Mouse (Mus musculus): ENCODE measurements around the gene Htr3b.
"Not testable (repeated sequence)": the region's sequence is repeated elsewhere in the genome, so short reads cannot be mapped to it uniquely, and the experiment has no call there.

Htr3b gene

DNA sequence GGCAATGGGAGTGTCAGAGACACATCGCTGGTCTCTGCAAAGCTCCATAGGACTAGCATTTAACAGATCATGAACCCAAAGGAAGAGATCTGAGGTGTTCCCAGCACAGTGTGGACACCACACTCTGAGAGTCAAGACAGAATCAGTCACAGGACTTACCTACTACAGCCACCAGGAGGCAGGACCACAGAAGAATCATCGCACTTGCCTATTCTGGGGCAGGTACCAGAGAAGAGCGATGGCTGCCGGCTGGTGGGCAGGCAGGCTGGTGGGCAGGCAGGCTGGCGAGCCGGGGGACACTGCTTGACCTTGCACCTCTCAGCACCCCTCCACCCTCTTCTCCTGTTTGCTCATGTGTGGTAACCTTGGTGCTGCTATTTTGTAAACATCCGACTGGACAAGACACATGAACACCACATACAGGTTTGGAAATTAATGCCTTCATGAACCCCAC lies at the start of gene Htr3b:
Gene Htr3b (minus strand): TSS at position 404 of the 454 bp plus-strand sequence.
- no peak for DNase-seq

DNA sequence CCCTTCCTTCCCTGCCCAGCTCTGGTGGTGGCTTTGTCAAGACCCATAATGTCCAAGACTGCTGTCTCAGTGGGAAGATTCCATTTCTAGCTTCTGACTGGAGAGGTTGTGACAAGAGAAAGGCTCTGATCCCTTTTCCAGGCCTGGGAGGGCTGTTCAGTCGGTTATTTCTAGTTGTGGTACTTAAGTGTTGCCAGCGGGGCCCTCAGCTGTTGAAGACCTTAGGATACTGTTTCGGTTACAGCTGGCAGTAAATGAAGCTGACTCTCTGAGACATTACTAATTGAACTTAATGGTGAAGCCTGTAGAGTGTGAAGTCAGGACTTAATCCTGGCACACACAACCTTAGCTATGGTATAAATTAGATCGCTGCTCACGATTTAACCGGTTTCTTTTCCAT lies 34.5 kb upstream of the Htr3b start:
- no peak for DNase-seq

DNA sequence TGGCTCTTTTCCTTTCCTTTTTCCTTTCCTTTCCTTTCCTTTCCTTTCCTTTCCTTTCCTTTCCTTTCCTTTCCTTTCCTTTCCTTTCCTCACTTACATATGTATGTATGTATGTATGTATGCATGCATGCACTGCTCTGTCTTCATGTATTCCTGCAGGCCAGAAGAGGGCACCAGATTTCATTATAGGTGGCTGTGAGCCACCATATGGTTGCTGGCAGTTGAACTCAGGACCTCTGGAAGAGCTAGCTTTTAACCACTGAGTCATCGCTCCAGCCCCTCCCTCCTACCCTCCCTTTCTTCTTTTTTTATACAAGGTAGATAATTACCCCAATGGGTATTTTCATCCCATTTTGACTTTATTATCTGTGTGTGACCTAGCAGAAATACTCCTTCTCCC lies 30.9 kb upstream of the Htr3b start:
- DNase-seq, result no peak

DNA sequence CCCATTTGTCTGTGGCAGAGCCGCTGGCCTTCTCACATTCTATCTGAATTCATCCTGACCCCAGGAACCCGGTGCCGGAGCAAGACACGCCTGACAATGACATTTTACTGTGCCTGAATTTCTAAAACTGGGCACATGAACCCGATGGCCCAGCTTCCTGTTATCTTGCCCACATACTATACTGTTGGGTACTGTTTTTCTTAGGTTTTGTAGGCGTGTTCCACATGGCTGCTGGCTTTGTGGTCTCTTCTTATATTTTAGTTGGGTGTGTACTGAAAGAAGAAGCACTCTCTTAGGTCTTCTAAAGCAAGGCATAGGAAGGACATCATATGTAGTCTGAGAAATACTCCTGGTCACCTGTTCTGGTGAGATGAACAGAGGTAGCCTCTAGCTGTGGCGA lies 30.0 kb upstream of the Htr3b start:
- DNase-seq, result no peak

DNA sequence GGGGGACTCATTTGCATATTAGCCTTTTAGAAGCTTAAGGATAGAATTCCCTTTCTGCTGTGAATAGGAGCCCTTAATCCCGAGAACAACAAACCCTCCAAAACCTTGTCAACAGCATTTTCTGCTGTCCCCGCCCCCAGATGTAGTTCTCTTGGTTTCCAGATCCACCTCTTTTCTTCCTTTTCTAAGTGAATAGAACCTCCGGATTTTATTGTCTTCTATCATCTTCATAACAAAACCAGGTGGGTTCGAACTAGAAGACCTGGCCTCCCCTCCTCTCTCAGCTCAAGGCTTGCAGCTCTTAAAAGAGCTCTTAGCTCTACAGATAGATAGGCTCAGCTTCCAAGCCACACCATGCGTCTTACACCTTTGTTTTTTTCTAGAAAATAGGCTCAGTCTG lies 26.9 kb upstream of the Htr3b start:
- DNase-seq, result no peak

DNA sequence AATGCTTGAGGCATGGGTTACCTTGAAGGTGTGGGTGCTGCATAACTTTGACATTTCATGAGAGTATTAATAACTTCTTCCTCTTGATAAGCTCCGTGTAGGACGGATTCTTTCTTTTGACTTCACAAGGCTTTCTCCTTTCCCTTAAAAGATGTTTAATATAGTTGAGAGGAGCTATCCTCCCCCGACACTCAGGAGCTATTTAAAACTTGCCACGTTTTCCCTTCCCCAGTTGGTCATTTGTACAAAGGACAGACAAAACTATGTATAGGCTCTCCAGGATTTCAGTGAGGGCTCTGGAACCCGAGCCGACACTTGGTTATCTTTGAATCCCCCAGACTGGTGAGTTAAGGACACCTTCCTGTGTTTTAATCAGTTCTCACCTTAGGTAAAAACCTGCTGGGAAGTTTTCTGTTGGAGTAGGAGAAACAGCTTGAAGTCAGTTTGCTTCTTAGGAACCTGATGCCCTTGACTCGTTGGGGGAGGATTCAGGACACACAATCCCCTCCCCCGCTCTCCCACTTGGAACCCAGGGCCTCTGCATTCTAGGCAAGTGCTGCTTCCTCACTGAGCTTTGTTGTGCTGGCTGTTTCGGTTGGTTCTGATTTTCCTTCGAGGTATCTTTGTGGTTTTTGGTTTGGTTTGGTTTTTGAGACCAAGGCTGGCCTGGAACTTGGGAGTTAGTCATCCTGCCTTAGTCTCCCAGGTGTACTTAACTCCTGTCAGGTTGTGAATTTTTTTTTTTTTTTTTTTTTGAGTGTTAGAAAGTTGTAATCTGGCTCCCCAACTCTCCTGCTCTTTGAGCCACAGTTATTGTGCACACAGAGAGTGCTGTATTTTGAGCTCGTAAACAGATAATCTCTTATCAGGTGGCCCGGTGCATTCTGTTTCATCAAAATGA lies 22.7 kb upstream of the Htr3b start:
- no peak for DNase-seq

DNA sequence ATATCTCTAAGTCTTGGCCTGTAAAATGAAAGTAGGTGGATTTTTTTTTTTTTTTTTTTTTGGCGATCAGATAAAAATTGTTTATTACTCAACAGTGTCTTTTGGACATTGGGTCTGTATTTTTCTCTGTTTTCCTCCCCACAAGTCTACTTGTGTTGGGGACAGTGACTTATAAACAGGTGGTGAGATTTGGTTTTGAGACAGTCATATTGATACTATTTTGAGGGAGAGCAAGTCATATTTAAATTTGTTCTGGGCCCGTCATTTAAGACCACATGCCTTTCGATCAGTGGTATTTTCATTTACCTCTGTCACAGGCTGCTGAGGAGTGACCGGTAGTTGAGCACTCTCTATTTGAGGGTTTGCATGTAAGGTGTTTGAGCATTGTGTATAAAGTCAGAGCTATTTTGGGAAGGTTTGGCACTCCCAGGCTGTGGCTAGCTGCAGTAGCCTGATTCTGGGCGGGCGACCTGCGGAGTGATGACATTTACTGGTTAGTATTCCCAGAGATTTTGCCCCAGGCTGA lies 21.9 kb upstream of the Htr3b start:
- no peak for DNase-seq

DNA sequence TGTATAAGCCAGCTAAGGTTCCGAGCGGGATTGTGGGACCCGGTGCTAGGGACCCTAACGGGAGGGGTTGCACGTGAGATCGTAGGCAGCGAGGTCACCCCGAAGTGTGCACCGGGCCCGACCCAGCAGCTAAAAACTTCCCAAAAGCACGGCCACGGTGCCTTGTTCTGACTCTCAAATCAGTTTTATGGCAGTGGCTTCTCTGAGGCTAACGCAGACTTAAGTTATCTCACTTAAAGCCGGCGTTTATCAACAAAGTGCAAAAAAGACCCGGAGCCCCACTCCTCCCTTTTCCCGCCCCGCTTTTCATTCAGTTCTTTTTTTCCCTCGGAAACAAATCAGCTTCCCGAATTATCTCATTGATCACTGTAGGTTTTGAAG lies 20.9 kb upstream of the Htr3b start:
- no peak for DNase-seq

DNA sequence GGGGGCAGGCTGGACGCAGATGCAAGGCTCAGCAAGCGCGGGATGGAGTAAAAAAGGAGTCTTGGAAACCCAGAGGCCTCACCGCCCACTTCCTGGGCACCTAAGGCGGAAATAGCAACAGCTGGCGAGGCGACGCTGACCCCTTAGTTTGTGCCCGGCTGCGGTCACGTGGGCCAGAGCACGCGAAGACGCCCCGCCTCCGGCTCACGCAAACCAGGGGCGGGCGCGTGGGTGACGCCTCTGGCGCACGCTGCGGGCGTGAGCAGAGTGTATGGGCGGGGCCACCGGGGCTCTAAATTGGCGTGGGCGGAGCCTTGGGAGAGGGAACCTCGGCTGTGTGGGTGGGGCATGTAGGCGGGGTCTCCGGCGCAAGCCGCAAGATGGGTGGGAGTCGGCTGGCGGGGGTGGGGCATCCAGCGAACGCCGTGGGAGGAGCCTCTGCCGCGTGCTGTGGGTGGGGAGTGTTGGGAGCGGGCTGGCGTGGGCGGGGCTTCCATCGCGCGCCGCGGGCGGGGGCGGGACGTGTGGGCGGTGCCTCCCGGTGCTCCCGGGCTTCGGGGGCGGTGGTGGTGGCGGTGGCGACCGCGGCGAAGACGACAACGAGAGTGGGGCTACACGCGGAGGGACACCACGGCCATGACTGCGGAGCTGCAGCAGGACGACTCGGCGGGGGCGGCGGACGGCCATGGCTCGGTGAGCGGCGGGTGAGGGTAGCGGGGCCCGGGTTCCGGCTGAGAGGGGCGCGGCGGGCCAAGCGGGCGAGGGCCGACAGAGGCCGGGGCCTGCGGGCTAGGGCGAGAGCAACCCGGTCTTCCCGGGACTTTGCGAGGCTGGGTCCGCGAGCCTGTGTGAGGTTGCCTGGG lies 20.3 kb upstream of the Htr3b start, which contains the start of gene Usp28:
Gene Usp28 (plus strand): TSS at position 531 of the 863 bp plus-strand sequence.
- DNase-seq, result peak; percentile 99

DNA sequence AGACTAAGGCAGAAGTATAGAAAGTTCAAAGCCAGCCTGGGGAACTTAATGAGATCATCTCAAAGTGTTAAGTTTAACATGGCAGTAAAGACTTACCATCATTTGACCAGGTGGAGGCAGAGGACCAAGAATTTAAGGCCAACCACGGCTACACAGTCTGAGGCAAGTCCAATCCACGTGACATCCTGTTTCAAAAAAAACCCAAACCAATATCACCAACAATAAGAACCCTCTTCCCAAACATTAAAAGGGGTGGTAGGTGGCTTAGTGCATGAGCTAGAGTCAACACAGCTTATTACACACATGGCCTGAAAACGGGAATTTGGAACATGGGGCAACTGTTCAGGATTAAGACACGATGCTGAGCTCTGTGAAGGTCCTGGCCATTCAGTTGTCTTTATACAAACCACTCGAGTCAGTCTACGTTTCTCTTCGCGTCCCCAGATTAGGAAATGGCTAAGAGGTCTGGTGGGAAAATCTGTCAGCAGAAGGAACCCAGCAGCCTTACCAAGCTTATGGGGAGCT lies 19.6 kb upstream of the Htr3b start:
- DNase-seq, result no peak

DNA sequence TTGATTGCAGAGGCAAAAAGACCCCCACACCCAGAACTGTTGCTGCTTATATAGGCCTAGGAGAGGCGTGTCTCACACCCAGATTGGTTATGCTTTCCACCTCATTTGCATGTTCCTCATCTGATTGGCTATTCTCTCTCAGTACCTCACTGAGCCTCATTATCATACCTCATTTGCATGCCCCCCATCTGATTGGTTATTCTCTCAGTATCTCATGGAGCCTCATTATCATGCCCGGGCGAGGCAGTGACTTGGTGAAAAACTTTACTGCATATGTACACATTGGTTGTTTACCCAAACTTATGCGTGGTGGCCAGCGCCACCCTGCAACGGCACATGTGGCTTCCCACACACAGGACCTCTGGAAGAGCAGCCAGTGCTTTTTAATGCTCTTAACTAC lies 19.0 kb upstream of the Htr3b start:
- DNase-seq, result not testable (repeated sequence)

DNA sequence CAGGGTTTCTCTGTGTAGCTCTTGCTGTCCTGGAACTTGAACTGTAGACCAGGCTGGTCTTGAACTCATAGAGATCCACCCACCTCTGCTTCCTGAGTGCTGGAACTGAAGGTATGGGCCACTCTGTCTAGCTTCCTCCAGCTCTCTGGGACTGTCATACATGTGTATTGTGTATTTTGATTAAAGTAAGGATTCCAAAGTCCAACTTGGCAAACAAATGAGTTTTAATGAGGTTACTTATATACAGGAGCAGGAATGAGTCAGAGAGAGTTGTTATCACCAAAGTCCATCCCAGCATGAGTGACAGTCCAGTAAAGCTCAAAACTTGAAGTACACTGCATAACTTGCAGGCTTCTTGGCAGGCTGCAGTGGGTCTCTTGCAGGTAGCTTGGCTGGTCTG lies 17.0 kb upstream of the Htr3b start:
- DNase-seq, result no peak

DNA sequence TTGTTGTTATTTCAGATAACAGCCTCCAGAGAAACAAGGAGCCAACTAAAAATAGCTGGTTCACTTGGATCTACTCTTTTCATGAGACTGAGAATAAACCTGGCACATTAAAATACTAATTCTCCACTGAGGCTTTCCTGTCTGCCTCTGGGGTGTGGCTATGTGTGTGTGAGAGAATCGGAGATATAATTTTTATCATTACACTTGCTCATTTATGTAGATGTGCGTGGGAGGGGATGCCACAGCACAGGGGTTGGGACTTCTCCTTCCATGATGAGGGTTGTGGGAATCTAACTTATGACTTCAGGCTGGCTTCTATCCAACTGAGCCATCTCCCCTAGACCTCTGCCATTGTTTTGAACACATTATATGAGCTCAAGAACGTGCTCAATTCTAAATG lies 16.0 kb upstream of the Htr3b start:
- no peak for DNase-seq

DNA sequence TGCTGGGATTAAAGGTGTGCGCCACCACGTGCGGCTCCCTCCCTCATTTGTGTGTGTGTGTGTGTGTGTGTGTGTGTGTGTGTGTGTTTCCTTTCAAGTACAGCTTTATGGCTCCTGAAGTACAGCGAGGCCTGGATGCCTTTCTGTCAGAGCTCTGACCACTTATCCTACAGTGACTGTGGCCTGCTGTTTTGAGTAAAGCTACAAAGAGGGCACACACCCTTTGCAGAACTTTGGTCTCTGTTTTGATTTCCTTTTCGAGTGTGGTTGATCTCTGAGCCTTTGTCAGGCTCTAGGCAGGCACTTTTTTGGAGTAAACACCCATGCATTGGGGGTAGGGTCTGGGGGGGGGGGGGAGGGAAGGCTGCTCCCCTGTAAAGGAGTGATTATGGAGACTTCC lies 15.6 kb upstream of the Htr3b start:
- DNase-seq, result no peak

DNA sequence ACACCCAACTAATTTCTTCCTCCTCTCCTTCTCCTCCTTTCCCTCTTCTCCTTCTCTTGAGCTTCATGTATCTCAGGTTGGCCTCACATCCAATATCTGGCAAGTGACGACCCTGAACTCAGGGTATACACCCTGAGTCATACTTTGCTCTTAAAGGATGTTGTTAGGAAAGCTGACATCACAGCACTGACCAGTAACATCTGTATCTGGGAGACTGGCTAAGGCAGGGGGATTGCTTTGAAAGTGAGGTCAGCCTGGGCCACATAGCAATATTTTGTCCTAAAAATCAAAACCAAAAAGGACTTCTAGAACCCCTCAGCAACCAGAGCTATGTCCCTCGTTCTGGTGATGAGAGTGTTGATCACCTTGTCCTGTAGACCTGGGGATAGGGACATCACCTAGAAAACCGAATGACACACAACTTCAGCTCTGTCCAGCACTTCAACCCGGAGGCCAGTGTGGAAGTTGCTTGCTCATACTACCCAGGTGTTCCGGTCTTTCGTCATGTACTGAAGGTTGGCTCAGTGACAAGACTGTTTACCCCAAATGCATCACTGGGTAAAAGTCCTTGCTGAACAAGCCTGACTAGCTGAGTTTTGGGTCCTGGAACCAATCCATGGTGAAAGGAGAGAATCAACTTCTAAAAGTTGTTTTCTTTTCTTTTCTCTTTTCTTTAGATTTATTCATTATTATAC lies 12.0 kb upstream of the Htr3b start:
- no peak for DNase-seq

DNA sequence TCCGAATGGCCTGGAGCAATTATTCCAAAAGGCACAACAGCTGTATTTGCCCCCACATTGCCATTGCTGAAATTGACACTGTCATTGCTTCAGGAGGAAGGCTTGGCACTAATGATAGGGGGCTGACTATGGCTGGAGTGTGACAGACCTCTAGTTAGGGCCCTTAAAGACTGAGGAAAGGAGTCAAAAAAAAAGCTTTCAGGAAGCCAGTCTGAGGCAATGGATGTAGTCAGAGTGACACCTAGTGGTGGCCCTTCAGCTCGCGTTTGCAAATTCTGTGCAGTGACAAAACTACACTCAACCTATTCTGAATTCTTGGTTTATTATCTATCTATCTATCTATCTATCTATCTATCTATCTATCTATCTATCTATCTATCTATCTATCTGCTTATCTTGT lies 7.7 kb upstream of the Htr3b start:
- peak; percentile 73 for DNase-seq

DNA sequence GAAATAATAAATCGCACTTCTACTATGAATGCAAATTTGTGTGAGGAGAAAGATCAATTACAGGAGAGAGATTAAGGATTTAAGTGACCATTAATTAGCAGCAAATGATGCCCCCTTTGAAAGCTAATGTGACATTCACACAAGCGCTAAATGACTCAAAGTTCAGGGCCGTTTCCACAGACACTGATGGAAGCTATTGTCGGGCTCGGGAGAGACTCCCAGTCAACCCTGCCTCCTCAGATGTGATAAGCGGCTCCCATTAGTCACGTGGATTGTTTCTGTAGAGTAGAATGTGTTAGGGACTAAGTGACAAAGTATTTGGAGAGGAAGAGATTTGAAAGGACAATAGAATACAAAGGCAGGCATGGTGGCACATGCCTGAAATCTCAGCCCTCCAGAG lies 2.7 kb downstream of the Htr3b start:
- peak; percentile 47 for DNase-seq

DNA sequence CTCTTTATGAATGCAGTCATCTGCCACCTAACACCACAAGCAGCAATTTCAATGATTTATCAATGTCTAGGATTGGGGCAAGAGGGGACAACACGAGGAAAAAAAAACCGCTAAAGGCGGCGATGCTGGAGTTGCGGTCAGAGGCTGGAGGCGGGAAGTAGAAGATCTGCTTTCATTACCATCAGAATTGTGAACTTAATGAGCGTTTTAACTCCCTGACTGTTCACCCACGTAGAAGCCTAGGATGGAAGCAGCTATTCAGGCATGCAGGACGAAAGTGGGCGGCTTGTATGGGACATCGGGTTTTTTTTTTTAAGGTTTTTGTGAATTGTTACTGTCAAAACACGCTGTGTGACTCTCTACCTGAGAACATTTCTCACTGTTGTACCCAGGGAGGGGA lies 3.5 kb downstream of the Htr3b start:
- DNase-seq, result peak; percentile 35

DNA sequence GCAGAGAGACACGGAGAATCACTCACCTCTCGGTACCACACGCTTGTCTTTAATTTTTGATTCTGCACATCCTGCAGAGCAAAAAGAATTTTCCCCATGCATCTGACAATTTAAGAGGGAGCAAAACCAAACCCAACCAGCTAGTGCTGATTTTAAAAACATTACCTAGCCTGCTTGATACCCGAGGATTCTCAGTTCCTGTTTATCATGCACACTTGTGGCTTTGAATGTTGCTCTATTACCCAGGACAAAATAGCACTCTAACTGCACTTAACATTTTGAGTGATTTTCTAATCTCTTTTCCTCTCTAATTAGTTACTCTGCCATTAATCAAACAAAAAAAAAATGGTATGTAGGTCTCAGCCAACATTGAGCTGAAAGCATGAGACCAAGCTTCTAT lies 17.2 kb downstream of the Htr3b start:
- no peak for DNase-seq

DNA sequence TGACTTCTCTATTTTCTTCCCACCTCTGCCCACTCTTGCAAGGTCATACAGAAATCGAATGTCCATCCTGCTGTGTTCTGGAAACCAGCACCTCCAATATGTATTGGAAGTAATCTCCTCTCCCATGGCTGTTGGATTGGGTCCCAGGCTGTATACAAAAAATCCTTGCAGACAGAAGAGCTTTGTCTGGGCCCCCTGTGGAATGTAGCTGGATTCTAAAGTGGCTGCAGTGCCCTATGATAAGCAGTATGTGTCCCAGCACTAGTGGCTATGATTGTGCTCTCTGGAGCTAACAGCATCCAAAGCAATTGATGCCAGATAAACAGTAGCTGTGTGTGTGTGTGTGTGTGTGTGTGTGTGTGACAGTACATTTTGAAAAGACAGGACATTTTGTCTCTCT lies 22.4 kb downstream of the Htr3b start:
- DNase-seq, result no peak

DNA sequence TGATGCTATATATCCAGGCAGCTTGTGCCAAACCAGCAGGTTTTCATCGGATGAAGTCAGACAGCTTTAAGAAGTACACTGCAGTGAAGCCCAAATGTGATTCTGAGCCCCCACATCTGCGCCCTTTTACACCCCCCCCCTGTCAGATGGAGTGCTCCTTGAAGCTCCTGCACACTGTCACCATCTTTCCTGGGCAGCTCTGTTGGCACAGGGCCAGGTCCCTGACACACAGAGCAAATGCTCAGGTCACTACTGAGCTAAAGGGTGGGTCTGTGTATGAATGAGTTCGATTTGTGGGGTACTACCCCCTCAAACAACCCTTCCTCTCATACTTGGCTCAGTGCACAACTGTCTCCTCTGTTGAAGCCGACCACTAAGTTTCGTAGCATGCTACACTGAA lies 35.4 kb downstream of the Htr3b start:
- peak; percentile 36 for DNase-seq

DNA sequence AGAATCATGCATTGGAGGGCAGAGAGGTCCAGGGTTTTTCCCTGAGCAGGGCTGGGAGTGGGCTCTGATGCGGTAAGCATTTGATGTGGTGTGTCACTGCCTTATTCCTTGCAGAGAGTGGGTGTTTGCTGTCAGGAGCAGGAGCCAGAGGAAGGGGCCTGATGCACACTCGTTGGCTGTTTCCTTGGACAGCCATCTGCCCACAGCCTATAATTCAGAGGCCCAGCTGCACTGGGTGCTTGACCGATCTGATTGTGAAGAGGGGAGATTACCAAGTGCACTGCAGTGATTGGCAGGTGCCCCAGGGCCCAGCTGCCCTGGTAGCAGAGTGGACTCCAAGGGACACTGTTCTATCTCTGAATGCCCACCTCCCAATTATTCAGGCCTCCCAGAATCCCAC lies 36.0 kb downstream of the Htr3b start:
- DNase-seq, result peak; percentile 71

All from retina, postnatal 1 day (tissue).